Mouse (Mus musculus) midbrain, embryonic 13.5 days (tissue): ENCODE data around the gene Gm10570. TPM values are rescaled to one million over a fixed set of nuclear protein-coding genes. Genes with fewer than 3 reads are reported as not detected.

Experiments used
- ATAC-seq: fragments of 200-750 bp; cut with Nextera tagmentation; 2 replicates; pipeline ENCODE4 v1.8.0; 2017; ENCODE audit warnings: mild to moderate bottlenecking, moderate TSS enrichment, moderate library complexity
- H3K27ac ChIP-seq: fragments of 300-500 bp; sonication (generic); 2 replicates; pipeline ENCODE4 v1.5.1; 2015; ENCODE audit warnings: inconsistent platforms, mild to moderate bottlenecking, moderate library complexity
- H3K27me3 ChIP-seq: fragments of 300-500 bp; sonication (generic); 2 replicates; pipeline ENCODE4 v1.6.1; 2015; ENCODE audit warnings: mild to moderate bottlenecking, inconsistent platforms
- H3K36me3 ChIP-seq: fragments of 300-500 bp; sonication (generic); 2 replicates; pipeline ENCODE4 v1.6.1; 2015; ENCODE audit warnings: mild to moderate bottlenecking, inconsistent platforms
- H3K4me1 ChIP-seq: fragments of 300-500 bp; sonication (generic); replicated peaks from 2 replicates; pipeline ENCODE4 v1.6.1; 2015; ENCODE audit warnings: inconsistent platforms
- H3K4me2 ChIP-seq: fragments of 300-500 bp; sonication (generic); replicated peaks from 2 replicates; pipeline ENCODE4 v1.6.1; 2015; ENCODE audit warnings: moderate library complexity, mild to moderate bottlenecking, inconsistent platforms
- H3K4me3 ChIP-seq: fragments of 300-500 bp; sonication (generic); replicated peaks from 2 replicates; pipeline ENCODE4 v1.5.1; 2015; ENCODE audit warnings: mild to moderate bottlenecking, inconsistent platforms
- H3K9ac ChIP-seq: fragments of 300-500 bp; sonication (generic); replicated peaks from 2 replicates; pipeline ENCODE4 v1.6.1; 2015; ENCODE audit warnings: mild to moderate bottlenecking, inconsistent platforms
- H3K9me3 ChIP-seq: fragments of 300-500 bp; sonication (generic); 2 replicates; pipeline ENCODE4 v1.6.1; 2016; ENCODE audit warnings: mild to moderate bottlenecking, inconsistent platforms
- WGBS: fragments of 180-500 bp; shearing (Covaris S2); methylation state at CpG from one replicate; pipeline ENCODE4 v1.1.7; 2015; 5-methylcytosine and 5-hydroxymethylcytosine counted together
- polyA plus RNA-seq: library from polyadenylated mRNA; unstranded; fragments of >200 nt; fragmentation: Nextera tagmentation; extraction: Ambion mirVana; gene quantifications from 2 replicates; pipeline ENCODE4 v1.2.1, GENCODE M21; 2015

Gene Gm10570
- polyA plus RNA-seq, 1 experiment from 2014 or later, result 0.58 TPM

GRCm38 (mm10) chr4:130302285-130302870 lies 6.1 kb downstream of the Gm10570 start:
- ATAC-seq, result no peak
- H3K36me3 ChIP-seq, result no peaks in the 10 kb centered on the region

GRCm38 (mm10) chr4:130299629-130300018 lies 8.8 kb downstream of the Gm10570 start:
- H3K9me3 ChIP-seq, result no peaks in the 10 kb centered on the region
- H3K36me3 ChIP-seq, result no peaks in the 10 kb centered on the region
- no peak overlapping the region for H3K4me2 ChIP-seq
- H3K4me3 ChIP-seq, result no peak overlapping the region
- no peak overlapping the region for H3K9ac ChIP-seq
- ATAC-seq, result no peak
- 69% methylated on average over 8 of the region's 8 CpGs for WGBS
- peaks cover 3% of the 10 kb centered on the region; the same call in 1 of the 2 replicates for H3K4me1 ChIP-seq
- H3K27me3 ChIP-seq, result no peaks in the 10 kb centered on the region
- no peak overlapping the region for H3K27ac ChIP-seq

More at GRCm38 (mm10) chr4:130302285-130302870, 6.1 kb downstream of the Gm10570 start:
- Histone ChIP-seq H3K4me3 (no peak overlapping the region), H3K9me3 (no peaks in the 10 kb centered on the region), H3K27ac (no peak overlapping the region), H3K9ac (no peak overlapping the region), H3K4me1 (peaks cover 7% of the 10 kb centered on the region; the same call in 1 of the 2 replicates), H3K4me2 (no peak overlapping the region), H3K27me3 (peaks cover 23% of the 10 kb centered on the region)
- WGBS, result 47% methylated on average over 12 of the region's 12 CpGs

GRCm38 (mm10) chr4:130298877-130299628 lies 9.4 kb downstream of the Gm10570 start:
- H3K4me2 ChIP-seq, result no peak overlapping the region
- H3K36me3 ChIP-seq, result no peaks in the 10 kb centered on the region
- ATAC-seq, result no peak
- H3K27ac ChIP-seq, result no peak overlapping the region
- no peak overlapping the region for H3K4me3 ChIP-seq
- WGBS, result 80% methylated on average over 11 of the region's 11 CpGs
- no peaks in the 10 kb centered on the region for H3K9me3 ChIP-seq
- no peak overlapping the region for H3K9ac ChIP-seq
- no peaks in the 10 kb centered on the region for H3K4me1 ChIP-seq
- H3K27me3 ChIP-seq, result no peaks in the 10 kb centered on the region

- 20% methylated on average over 13 of the region's 13 CpGs for WGBS
- no peak overlapping the region for H3K27ac ChIP-seq
- no peaks in the 10 kb centered on the region for H3K4me1 ChIP-seq
- no peak overlapping the region for H3K4me2 ChIP-seq
- no peaks in the 10 kb centered on the region for H3K9me3 ChIP-seq
- H3K9ac ChIP-seq, result no peak overlapping the region
- no peak for ATAC-seq
- no peak overlapping the region for H3K4me3 ChIP-seq
- H3K27me3 ChIP-seq, result no peaks in the 10 kb centered on the region
- no peaks in the 10 kb centered on the region for H3K36me3 ChIP-seq
Measured at GRCm38 (mm10) chr4:130297123-130297529, 11.3 kb downstream of the Gm10570 start.

GRCm38 (mm10) chr4:130296243-130296965 lies 12.1 kb downstream of the Gm10570 start:
- no peaks in the 10 kb centered on the region for H3K9me3 ChIP-seq
- ATAC-seq, result no peak
- H3K27me3 ChIP-seq, result no peaks in the 10 kb centered on the region
- H3K4me3 ChIP-seq, result no peak overlapping the region
- 87% methylated on average over 13 of the region's 13 CpGs for WGBS
- no peak overlapping the region for H3K9ac ChIP-seq
- H3K36me3 ChIP-seq, result no peaks in the 10 kb centered on the region
- H3K27ac ChIP-seq, result no peak overlapping the region
- H3K4me1 ChIP-seq, result no peaks in the 10 kb centered on the region
- H3K4me2 ChIP-seq, result no peak overlapping the region

GRCm38 (mm10) chr4:130295047-130295745 lies 13.3 kb downstream of the Gm10570 start:
- WGBS, result 57% methylated on average over 23 of the region's 23 CpGs
- Histone ChIP-seq H3K27ac (no peak overlapping the region), H3K4me3 (no peak overlapping the region), H3K4me2 (no peak overlapping the region), H3K4me1 (no peaks in the 10 kb centered on the region), H3K9ac (no peak overlapping the region), H3K27me3 (no peaks in the 10 kb centered on the region), H3K9me3 (no peaks in the 10 kb centered on the region), H3K36me3 (no peaks in the 10 kb centered on the region)
- ATAC-seq, result no peak

GRCm38 (mm10) chr4:130294513-130294912 lies 14.0 kb downstream of the Gm10570 start:
- Histone ChIP-seq H3K4me2 (no peak overlapping the region), H3K27me3 (no peaks in the 10 kb centered on the region), H3K4me1 (no peaks in the 10 kb centered on the region), H3K4me3 (no peak overlapping the region), H3K9ac (no peak overlapping the region), H3K9me3 (no peaks in the 10 kb centered on the region), H3K27ac (no peak overlapping the region), H3K36me3 (no peaks in the 10 kb centered on the region)
- no peak for ATAC-seq
- WGBS, result 86% methylated on average over 8 of the region's 8 CpGs

- Histone ChIP-seq H3K4me2 (no peak overlapping the region), H3K4me1 (no peaks in the 10 kb centered on the region), H3K36me3 (no peaks in the 10 kb centered on the region), H3K9me3 (no peaks in the 10 kb centered on the region), H3K27me3 (no peaks in the 10 kb centered on the region), H3K27ac (no peak overlapping the region), H3K9ac (no peak overlapping the region), H3K4me3 (no peak overlapping the region)
- WGBS, result 5% methylated on average over 4 of the region's 4 CpGs
- peak; percentile 70 for ATAC-seq
Measured at GRCm38 (mm10) chr4:130292271-130292670, 16.2 kb downstream of the Gm10570 start.

- Histone ChIP-seq H3K4me2 (no peak overlapping the region), H3K4me1 (no peaks in the 10 kb centered on the region), H3K4me3 (no peak overlapping the region), H3K36me3 (no peaks in the 10 kb centered on the region), H3K9me3 (no peaks in the 10 kb centered on the region), H3K27me3 (no peaks in the 10 kb centered on the region), H3K9ac (no peak overlapping the region), H3K27ac (no peak overlapping the region)
- 80% methylated on average over 3 of the region's 3 CpGs for WGBS
- ATAC-seq, result no peak
Measured at GRCm38 (mm10) chr4:130289824-130290223, 18.6 kb downstream of the Gm10570 start.

GRCm38 (mm10) chr4:130286531-130286930 lies 21.9 kb downstream of the Gm10570 start:
- H3K9me3 ChIP-seq, result no peaks in the 10 kb centered on the region
- H3K9ac ChIP-seq, result no peak overlapping the region
- H3K27ac ChIP-seq, result no peak overlapping the region
- no peak overlapping the region for H3K4me2 ChIP-seq
- H3K4me1 ChIP-seq, result no peaks in the 10 kb centered on the region
- no peaks in the 10 kb centered on the region for H3K36me3 ChIP-seq
- no peak overlapping the region for H3K4me3 ChIP-seq
- H3K27me3 ChIP-seq, result no peaks in the 10 kb centered on the region
- 67% methylated on average over 3 of the region's 3 CpGs for WGBS
- no peak for ATAC-seq

GRCm38 (mm10) chr4:130283826-130284225 lies 24.6 kb downstream of the Gm10570 start:
- ATAC-seq, result no peak
- H3K27ac ChIP-seq, result no peak overlapping the region
- 85% methylated on average over 9 of the region's 9 CpGs for WGBS

GRCm38 (mm10) chr4:130282856-130283255 lies 25.6 kb downstream of the Gm10570 start:
- H3K9ac ChIP-seq, result no peak overlapping the region
- no peak overlapping the region for H3K4me3 ChIP-seq
- no peaks in the 10 kb centered on the region for H3K9me3 ChIP-seq
- H3K27ac ChIP-seq, result no peak overlapping the region
- H3K4me2 ChIP-seq, result no peak overlapping the region
- no peaks in the 10 kb centered on the region for H3K4me1 ChIP-seq
- no peak for ATAC-seq
- no peaks in the 10 kb centered on the region for H3K27me3 ChIP-seq
- 77% methylated on average over 5 of the region's 5 CpGs for WGBS
- H3K36me3 ChIP-seq, result no peaks in the 10 kb centered on the region

More at GRCm38 (mm10) chr4:130283826-130284225, 24.6 kb downstream of the Gm10570 start:
- H3K9me3 ChIP-seq, result no peaks in the 10 kb centered on the region
- no peak overlapping the region for H3K9ac ChIP-seq
- H3K4me1 ChIP-seq, result no peaks in the 10 kb centered on the region
- no peak overlapping the region for H3K4me3 ChIP-seq
- H3K4me2 ChIP-seq, result no peak overlapping the region
- H3K36me3 ChIP-seq, result no peaks in the 10 kb centered on the region
- no peaks in the 10 kb centered on the region for H3K27me3 ChIP-seq
